Mouse (Mus musculus) liver, adult 2 months (tissue): ENCODE results near the gene Kank2.
A peak's percentile ranks its signal among the peaks of the same experiment; 100 is the strongest.

Source experiments
- CTCF ChIP-seq: fragments of 200-500 bp; IDR thresholded peaks from 2 replicates; pipeline ENCODE4 v1.5.1; 2011; ENCODE audit warnings: low read depth, low read length, control low read depth
- POLR2A ChIP-seq: fragments of 200-500 bp; IDR thresholded peaks from 2 replicates; pipeline ENCODE4 v1.6.1; 2011; ENCODE audit warnings: low read length, control low read depth; ENCODE audit not compliant: insufficient read depth; ENCODE audit errors: extremely low read depth

DNA sequence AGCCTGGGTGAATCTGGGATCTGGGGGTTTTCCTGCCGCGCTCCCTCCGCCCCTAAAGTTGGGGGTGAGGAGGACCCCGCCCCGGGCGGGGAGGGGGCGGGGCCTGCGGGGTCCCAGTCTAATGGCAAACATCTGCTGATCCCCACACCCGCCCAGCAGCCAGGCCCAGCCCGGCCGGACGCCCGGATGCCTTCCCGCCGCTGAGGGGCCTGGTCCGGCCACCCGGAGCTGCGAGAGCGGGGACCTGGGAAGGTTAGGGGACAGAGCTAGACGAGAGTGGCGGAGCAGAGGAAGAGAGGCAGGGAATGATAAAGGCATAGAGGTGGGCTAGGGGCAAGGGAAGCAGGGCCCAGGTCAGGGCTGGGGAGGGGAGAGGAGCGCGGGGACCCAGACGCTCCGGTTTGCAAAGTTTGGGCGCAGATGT, 611 bp downstream of the Kank2 start:
- TF ChIP-seq CTCF, result no peak
- TF ChIP-seq POLR2A, result peak; percentile 66
